Mouse (Mus musculus) sigmoid colon, adult 10 weeks (tissue): ENCODE results near the gene Prune1. TPM values are rescaled to one million over a fixed set of nuclear protein-coding genes. Genes with fewer than 3 reads are reported as not detected.

Experiments
- polyA plus RNA-seq: library from polyadenylated mRNA; stranded (reverse); fragments of 350-450 nt; fragmentation: Illumina TruSeq; extraction: RNeasy Lipid Tissue Mini Kit (QIAGEN cat#74804); gene quantifications from one replicate; pipeline ENCODE4 v1.2.3, GENCODE M21; 2014; ENCODE audit warnings: low read depth, low replicate concordance

The Prune1 gene
- polyA plus RNA-seq = 7.0 TPM

GRCm38 (mm10) chr3:95281216-95282126, at the start of gene Prune1, which contains the start of gene Mindy1:
Gene Prune1 (minus strand): TSS chr3:95282076.
Gene Mindy1 (plus strand): TSS chr3:95281345.

GRCm38 (mm10) chr3:95314486-95315093, 32.7 kb upstream of the Prune1 start, which contains the start of gene Cers2:
Gene Cers2 (plus strand): TSS chr3:95314791.

GRCm38 (mm10) chr3:95307100-95307499, 25.2 kb upstream of the Prune1 start, which contains the start of gene Anxa9:
Gene Anxa9 (minus strand): TSS chr3:95307176.

GRCm38 (mm10) chr3:95250783-95251424, 31.0 kb downstream of the Prune1 start, which contains the start of gene Bnipl:
Gene Bnipl (minus strand): TSS chr3:95251193.

GRCm38 (mm10) chr3:95241498-95241897, 40.4 kb downstream of the Prune1 start, which contains the start of gene Gm128:
Gene Gm128 (minus strand): TSS chr3:95241598.

DNA sequence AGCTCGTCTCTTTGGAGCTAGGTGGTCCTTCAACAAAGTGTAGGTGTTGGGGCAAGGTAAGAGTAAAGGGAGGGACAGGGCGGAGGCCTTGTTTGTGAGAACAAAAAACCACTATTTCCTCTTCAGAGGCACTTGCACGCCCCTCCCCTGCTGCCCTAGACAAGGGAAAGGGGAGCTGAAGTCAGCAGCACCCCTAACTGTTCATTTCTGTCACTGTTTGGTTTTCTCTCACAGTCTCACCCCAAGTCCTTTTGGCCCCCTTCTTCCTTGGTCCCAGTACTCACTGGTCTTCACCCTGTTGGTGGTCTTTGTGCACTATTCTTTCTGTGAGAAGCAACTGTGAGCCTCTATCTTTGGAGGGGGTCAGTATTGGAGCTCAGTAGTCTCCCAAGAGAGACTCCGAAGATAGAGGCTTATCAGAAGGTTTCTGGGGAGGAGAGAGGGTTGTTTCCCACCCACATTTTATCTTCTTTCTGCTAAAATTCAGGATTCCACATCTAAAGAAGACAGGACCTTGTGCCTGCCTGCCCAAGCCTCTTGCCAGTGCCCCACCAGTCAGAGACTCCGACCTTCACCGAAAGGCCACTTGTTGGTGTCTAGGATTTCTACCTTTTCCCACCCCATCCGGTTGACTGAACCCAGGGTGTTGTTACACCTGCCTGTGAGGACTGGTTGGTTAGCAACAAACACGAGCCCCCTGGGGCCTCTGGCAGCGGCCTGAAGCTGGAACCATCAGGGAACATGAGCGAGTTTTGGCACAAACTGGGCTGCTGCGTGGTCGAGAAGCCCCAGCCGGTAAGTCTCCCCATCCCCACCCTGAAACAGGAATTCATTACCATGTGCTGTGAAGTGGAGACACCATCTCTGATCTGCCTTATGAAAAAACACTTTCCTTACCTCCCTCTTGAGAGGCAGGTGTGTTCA, 50.3 kb downstream of the Prune1 start, which contains the start of gene Mllt11:
TSS of gene Mllt11 (minus strand) at position 874 of the 924 bp plus-strand sequence.

DNA sequence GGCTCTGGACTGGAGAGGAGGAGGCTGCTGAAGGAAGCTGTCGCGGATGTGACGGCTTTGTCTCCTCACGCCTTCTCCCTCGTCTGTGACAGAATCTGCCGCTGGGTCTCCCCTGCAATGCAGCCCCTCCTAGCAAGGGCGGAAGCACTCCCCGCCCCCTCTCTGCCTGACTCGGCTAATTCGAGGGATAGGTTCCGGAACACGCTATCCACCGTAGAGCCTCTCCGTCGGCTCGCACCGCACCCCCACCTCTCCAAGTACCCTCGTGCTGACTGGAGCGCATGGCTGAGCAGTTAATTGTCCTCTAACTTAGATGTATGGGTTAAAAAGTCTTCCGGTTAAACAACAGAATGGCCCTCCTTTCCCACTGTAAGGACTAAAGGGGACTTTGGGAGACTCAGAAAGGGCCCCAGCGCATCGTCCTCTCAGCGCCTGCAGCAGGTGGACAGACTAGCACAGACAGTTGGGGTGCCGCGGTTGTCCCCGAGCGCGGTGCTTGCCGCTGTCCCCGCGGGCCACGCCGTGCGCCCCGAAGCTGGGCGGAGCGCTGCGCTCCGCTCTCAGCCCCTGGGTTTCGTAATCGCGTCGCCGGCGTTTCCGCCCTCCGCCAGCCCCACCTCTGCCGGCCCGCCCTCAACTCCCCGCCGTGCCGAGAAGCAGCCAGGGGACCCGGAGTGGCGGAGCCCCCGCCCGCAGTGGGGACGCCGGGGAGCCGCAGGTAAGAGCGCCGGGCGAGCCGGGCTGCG, 53.6 kb downstream of the Prune1 start, which contains the start of gene Cdc42se1:
TSS of gene Cdc42se1 (plus strand) at position 585 of the 746 bp plus-strand sequence.

GRCm38 (mm10) chr3:95217255-95218134, 64.4 kb downstream of the Prune1 start, which contains the start of gene Gabpb2:
Gene Gabpb2 (minus strand): TSS chr3:95217916.

Other genes starting within 250 kb of the Prune1 start
- gene Psmd4, start 239.5 kb downstream of the Prune1 start, polyA plus RNA-seq = 10.4 TPM
- gene Pip5k1a, start 175.1 kb downstream of the Prune1 start, polyA plus RNA-seq = 14.5 TPM
- 33.0 TPM for gene Vps72, start 171.1 kb downstream of the Prune1 start, polyA plus RNA-seq
- gene Tmod4, start 157.6 kb downstream of the Prune1 start, polyA plus RNA-seq = 3.4 TPM
- 20.0 TPM for gene Scnm1, start 148.1 kb downstream of the Prune1 start, polyA plus RNA-seq
- gene Lysmd1, start 148.0 kb downstream of the Prune1 start, polyA plus RNA-seq = 1.8 TPM
- gene Tnfaip8l2, start 139.7 kb downstream of the Prune1 start, polyA plus RNA-seq = not detected
- gene Sema6c, start 121.6 kb downstream of the Prune1 start, polyA plus RNA-seq = not detected
- gene Gabpb2, start 64.2 kb downstream of the Prune1 start, polyA plus RNA-seq = 53.4 TPM
- 18.0 TPM for gene Cdc42se1, start 53.3 kb downstream of the Prune1 start, polyA plus RNA-seq
- gene Mllt11, start 49.9 kb downstream of the Prune1 start, polyA plus RNA-seq = 40.5 TPM
- gene Gm128, start 40.5 kb downstream of the Prune1 start, polyA plus RNA-seq = not detected
- gene Bnipl, start 30.9 kb downstream of the Prune1 start, polyA plus RNA-seq = 1.4 TPM
- gene Mindy1, start 731 bp downstream of the Prune1 start, polyA plus RNA-seq = 113 TPM
- not detected for gene Anxa9, start 25.1 kb upstream of the Prune1 start, polyA plus RNA-seq
- gene Cers2, start 32.7 kb upstream of the Prune1 start, polyA plus RNA-seq = 83.0 TPM
- gene Setdb1, start 75.1 kb upstream of the Prune1 start, polyA plus RNA-seq = 20.2 TPM
- gene 4930558C23Rik, start 120.8 kb upstream of the Prune1 start, polyA plus RNA-seq = not detected
- gene Arnt, start 152.3 kb upstream of the Prune1 start, polyA plus RNA-seq = 62.1 TPM
- gene Ctsk, start 217.2 kb upstream of the Prune1 start, polyA plus RNA-seq = 4.4 TPM
- 858 TPM for gene Ctss, start 244.7 kb upstream of the Prune1 start, polyA plus RNA-seq